In genomic region chr6:27982598-27982997, GRCm38 (mm10) we compare ENCODE assay signal across 16 mouse cellular contexts.
"Had no signal": no experiment of that assay in that cellular context is flagged by ENCODE, and none has a peak within 500 bp of the region (broad histone marks: within the 10 kb centered on the region; RNA-seq: fewer than 3 reads in every experiment).

No protein-coding gene starts in this region.

- H3K27ac ChIP-seq: liver, embryonic 13.5 days; macrophage; midbrain, embryonic 12.5 days; midbrain, embryonic 15.5 days; neural tube, embryonic 13.5 days; stomach, postnatal 0 days had no signal

- DNase-seq: kidney, adult 18-20 months; kidney, adult 9 months; layer of hippocampus, adult 9-11 months; liver, embryonic 13.5 days; lung, adult 2 months; right cerebral cortex, adult 18-20 months; right cerebral cortex, postnatal 14 days; right cerebral cortex, postnatal 4 days; thymus, adult 2 months; thymus, postnatal 14 days; thymus, postnatal 4 days had no signal

- ATAC-seq: midbrain, embryonic 15.5 days had no signal

- H3K36me3 ChIP-seq: liver, embryonic 13.5 days; midbrain, embryonic 12.5 days; midbrain, embryonic 15.5 days; neural tube, embryonic 13.5 days had no signal

- H3K4me3 ChIP-seq: liver, embryonic 13.5 days; midbrain, embryonic 12.5 days; midbrain, embryonic 15.5 days; neural tube, embryonic 13.5 days had no signal

- H3K4me1 ChIP-seq: liver, embryonic 13.5 days; midbrain, embryonic 12.5 days; midbrain, embryonic 15.5 days; neural tube, embryonic 13.5 days had no signal

- H3K9me3 ChIP-seq: liver, embryonic 13.5 days; midbrain, embryonic 12.5 days; midbrain, embryonic 15.5 days; neural tube, embryonic 13.5 days had no signal

- H3K9ac ChIP-seq: liver, embryonic 13.5 days; midbrain, embryonic 12.5 days; midbrain, embryonic 15.5 days; neural tube, embryonic 13.5 days had no signal

- H3K4me2 ChIP-seq: liver, embryonic 13.5 days; midbrain, embryonic 12.5 days; midbrain, embryonic 15.5 days; neural tube, embryonic 13.5 days had no signal

- H3K27me3 ChIP-seq: liver, embryonic 13.5 days; midbrain, embryonic 12.5 days; midbrain, embryonic 15.5 days; neural tube, embryonic 13.5 days had no signal
